Mouse (Mus musculus) heart, adult 18-20 months (tissue): ENCODE measurements around the gene Asrgl1. TPM values are rescaled to one million over a fixed set of nuclear protein-coding genes. Genes with fewer than 3 reads are reported as not detected.
A peak's percentile ranks its signal among the peaks of the same experiment; 100 is the strongest.

Source experiments
- DNase-seq, 2 experiments: peaks; one replicate each; pipeline ENCODE4 v3.0.0; 2021 to 2022; ENCODE audit warnings: mixed read lengths in 1 of 2
- total RNA-seq, 2 experiments: library from RNA; stranded (reverse); gene quantifications; 2 replicates each; pipeline ENCODE4 v1.2.3; 2021

The Asrgl1 gene
- total RNA-seq, 2 experiments from 2014 or later, result 33.8 to 36.0 TPM

DNA sequence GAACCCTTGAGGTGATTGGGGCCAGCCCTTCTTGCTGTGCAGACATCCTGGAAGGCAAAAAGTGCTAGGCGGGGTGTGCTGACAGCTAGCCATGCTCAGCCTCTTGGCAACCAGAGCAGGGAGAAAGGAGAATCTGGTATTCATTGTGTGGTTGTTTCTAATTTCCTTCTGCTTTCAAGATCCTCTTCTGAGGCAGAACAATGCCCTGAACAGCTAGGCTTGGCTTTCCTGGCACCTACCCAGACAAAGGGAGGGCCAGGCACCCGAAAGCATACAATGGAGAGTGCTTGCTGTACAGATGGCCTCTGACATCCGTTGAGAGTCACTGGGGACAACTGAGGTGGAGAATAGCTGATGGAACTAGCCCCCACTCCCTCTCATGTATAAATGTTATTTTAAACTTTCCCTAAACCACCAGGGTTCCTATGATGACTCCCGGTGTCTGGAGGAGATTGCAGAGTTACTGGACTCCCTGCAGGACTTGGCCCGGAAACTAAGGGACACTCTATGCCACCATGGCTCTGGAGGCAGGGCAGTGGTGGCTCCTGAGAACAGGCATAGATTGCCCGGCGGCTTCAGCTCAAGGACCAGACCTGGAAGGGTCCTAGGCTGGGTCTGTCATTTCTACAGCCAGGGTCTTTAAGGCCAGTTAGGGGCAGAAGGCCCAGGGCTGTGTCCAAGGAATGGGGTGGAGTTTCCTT lies 63.8 kb downstream of the Asrgl1 start:
- DNase-seq, result peak; percentile 83 to 94

DNA sequence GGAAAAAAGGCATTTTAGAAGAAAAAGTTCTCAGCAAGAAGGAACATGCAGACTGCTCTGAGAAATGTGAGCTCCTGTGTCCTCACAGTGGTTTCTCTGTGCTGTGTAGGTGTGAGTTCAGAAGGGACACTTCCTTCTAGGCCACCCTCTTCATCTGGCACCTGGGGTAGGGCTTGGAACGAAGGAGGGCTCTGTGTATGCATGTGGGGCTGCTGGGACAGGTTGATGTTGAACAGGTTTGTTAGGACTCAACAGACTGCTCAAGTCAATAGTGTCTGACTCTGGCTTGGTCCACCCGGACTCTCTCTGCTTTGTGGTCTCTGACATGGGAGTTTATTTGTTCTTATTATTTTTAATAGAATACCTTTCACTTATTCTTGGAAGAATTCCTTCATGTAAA lies 65.1 kb downstream of the Asrgl1 start:
- no peak for DNase-seq

DNA sequence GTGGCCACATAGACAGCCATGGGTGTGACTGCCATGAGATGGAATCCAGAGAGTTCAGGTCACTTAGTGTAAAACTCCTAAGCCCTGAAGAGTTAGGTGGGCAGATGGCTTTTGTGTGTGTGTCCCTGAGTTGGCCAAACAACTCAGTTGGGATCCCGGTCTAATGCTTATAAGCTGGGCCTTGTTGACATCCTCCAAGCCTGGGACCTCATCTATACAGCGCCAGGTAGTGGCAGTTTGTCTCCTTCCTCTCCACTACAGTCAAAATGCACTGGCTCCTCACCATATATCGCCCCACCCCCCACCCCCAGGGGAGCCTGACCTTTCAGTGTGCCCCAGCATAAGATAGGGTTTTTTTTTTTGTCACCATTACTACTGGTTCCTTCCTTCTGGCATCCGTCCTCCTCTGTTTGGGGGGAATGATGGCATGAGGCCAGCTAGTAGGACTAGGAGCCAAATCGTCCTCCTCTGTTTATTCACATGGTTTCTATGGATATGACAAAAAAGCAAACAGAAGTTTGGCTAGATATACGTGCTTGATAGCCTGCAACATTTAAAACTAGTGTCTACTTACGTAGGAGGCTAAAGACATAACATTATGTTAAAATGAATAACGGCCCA lies 65.6 kb downstream of the Asrgl1 start:
- DNase-seq, result peak; percentile 57 to 61

DNA sequence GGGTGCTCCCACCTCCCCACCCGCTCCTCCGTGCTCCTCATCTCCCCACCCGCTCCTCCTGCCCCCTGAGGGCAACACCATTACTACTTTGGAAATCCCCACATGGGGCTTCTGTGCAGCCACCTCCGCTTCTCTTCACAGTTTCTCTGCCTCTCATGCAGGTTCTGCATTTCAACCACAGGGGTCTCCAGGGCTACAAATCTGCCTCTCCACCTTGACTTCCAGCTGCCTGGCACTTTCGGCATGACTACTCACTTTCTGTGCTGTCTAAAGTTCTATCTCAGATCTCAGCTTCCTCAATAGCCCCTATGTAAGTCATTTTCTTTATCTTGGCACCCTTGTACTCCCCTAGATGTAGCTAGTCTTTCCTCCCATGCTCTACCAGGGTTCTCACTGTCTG lies 68.1 kb downstream of the Asrgl1 start:
- no peak for DNase-seq

DNA sequence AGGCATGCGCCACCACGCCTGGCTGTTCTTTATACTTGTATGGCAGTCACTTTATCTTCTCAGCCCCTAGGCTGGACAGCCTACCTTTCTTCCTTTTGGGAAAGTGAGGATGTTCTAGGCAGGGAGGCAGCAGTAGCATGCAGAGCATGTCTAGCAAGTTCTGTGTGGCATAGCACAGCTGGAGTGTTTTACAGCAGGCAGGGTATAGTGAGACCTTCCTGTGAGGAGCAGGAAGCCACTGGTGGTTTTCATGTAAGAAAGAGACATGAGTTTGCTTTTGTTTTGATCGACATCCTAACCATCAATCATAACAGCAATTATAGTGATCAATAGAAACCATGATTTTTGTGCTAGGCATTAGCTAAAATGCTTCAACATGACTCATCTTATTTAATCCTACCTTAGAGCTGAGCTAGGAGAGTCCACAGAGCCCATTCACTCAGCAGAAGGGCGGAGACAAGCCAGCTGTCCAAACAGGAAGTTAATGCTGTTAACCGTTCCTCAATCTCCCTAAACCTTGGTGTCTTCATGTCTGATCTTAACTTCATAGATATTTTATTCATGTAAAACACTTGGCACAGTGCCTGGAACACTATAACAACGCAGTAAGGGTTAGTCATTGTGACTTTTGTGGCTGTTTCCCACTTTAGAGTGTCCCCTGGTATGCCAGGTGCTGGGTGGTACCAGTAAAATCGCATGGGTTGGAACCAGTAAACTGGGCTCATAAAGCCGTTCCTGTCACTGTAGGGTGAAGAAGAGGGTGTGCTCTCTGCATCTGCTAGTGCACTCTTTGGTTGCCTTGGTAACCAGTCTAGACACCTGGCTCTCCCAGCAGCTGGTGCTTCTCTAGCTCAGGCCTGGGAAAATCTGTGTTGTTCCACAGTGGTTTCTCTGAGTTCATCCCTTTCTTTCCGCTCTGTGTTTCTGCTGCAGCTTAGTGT lies 69.5 kb downstream of the Asrgl1 start:
- no peak for DNase-seq

DNA sequence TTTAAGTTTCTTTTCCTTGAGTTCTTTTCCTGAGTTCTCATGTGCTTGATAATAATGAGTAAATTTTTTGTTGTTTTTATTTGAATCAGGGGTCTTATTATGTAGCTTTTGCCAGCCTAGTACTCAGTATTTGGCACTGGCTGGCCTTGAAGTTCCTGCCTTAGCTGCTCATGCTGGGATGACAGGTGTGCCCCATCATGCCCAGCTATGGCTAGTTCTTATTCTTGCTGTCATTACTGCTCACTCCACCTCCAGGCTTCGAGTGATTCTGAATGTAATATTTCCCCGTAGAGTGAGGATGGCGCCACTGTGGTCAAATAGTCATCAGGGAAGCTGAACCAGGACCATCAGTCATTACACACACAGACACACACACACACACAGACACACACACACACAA lies 71.6 kb downstream of the Asrgl1 start:
- DNase-seq, result no peak

DNA sequence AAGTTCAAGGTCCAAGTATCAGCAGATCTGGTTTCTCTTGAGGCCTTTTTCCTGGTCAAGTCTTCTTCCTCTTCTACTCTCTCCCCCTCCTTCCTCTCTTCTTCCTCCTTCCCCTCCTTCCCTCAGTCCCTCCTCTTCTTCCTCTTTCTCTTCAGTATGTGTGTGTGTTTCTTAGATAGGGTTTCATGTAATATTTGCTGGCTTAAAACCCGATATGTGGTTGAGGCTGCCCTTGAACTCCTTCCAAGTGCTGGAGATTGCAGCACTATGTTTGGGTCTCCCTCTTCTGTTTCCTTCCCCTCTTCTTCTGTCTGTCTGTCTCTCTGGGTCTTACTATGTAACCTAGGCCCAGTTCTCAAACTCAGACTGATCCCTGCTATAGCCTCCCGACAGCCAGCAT lies 72.6 kb downstream of the Asrgl1 start:
- DNase-seq, result no peak

DNA sequence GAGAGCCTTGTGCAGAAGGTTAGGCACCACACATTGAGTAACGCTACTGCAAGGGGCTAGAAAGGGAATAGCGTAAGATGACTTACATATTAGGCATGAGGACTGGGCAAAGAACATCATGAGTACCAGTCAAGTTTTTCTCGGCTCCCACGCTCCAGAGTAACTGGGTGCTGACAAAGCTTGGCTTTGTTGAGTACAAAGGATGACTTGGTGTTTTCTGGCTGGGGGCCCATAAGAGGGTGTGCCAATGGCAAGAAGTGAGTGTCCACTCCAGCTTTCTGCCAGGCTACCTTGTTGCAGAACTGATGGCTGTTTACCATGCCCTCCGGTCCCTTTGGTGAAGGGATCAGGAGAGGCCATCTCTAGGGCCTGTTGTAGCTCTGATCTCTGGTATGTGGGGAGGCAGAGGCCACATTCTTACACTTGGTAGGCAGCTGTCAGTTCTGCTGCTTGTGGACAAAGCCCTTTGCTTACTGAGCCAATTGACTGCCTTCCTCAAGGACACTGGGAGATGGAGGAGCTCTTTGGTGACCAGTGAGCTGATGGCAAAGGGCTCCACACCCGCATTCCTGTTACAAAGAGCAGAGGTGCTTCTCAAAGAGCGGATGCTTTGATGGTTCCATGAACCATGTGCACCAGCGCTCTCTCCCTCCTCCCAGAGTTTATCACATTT lies 74.1 kb downstream of the Asrgl1 start:
- DNase-seq, result peak; percentile 41 to 46

DNA sequence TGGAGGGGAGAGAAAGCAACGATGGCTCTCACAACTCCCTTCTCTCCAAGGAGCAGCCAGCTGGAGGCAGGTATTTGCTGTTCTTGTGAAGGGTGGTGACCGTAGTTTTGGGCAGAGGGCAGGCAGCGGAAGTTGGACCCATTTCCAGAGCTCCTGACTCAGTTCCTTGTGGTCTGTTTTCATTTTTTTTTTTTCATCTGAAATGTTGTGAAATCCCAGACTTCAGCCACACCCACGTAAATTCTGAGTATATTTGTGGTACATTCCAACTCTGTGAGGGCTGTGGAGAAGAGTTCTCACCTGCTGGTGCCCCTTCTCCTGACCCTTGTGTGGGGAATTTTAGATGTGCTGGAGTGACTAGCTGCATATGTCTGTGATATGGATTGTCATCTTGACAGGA lies 75.3 kb downstream of the Asrgl1 start:
- DNase-seq, result peak; percentile 57 to 71

Other genes with a start within 250 kb of the Asrgl1 start
- 10 to 100 TPM; 19.1 to 20.1 TPM for gene 1810009A15Rik, start 246.8 kb downstream of the Asrgl1 start, total RNA-seq
- gene Gm49416, start 246.7 kb downstream of the Asrgl1 start, total RNA-seq, result 1 to 10 TPM in 1 of 2 experiments, not detected in 1; 3.4 TPM
- gene Ints5, start 242.6 kb downstream of the Asrgl1 start, total RNA-seq, result 10 to 100 TPM; 11.2 to 11.5 TPM
- 10 to 100 TPM; 45.0 to 52.1 TPM for gene Ganab, start 237.6 kb downstream of the Asrgl1 start, total RNA-seq
- 10 to 100 TPM; 38.0 to 38.7 TPM for gene B3gat3, start 215.3 kb downstream of the Asrgl1 start, total RNA-seq
- gene Rom1, start 206.3 kb downstream of the Asrgl1 start, total RNA-seq, result 10 to 100 TPM; 25.7 to 34.7 TPM
- gene Eml3, start 206.1 kb downstream of the Asrgl1 start, total RNA-seq, result 1 to 10 TPM; 5.7 to 7.6 TPM
- gene Mta2, start 193.8 kb downstream of the Asrgl1 start, total RNA-seq, result 10 to 100 TPM; 28.8 to 30.1 TPM
- 1 to 10 TPM; 8.2 to 9.5 TPM for gene Tut1, start 181.8 kb downstream of the Asrgl1 start, total RNA-seq
- gene Eef1g, start 168.6 kb downstream of the Asrgl1 start, total RNA-seq, result 100 to 1,000 TPM; 239 to 257 TPM
- gene Ahnak, start 146.4 kb downstream of the Asrgl1 start, total RNA-seq, result 100 to 1,000 TPM; 341 to 356 TPM
- 10 to 100 TPM in 1 of 2 experiments, not detected in 1; 80.4 TPM for gene Scgb1a1, start 47.7 kb downstream of the Asrgl1 start, total RNA-seq